Mouse (Mus musculus) midbrain, embryonic 11.5 days (tissue): ENCODE data around the gene Slc12a1. TPM values are rescaled to one million over a fixed set of nuclear protein-coding genes. Genes with fewer than 3 reads are reported as not detected.

ENCODE experiments used
- ATAC-seq: fragments of 200-750 bp; cut with Nextera tagmentation; 2 replicates; pipeline ENCODE4 v1.8.0; 2017; ENCODE audit warnings: moderate TSS enrichment, moderate library complexity; ENCODE audit not compliant: low FRiP score
- DNase-seq: peaks from one replicate; pipeline ENCODE4 v3.0.0; 2015; ENCODE audit warnings: low spot score; ENCODE audit errors: missing footprints
- H3K27ac ChIP-seq: fragments of 300-500 bp; sonication (generic); 2 replicates; pipeline ENCODE4 v1.5.1; 2014; ENCODE audit warnings: low read depth, low read length
- H3K27me3 ChIP-seq: fragments of 300-500 bp; sonication (generic); 2 replicates; pipeline ENCODE4 v1.6.1; 2014; ENCODE audit warnings: mild to moderate bottlenecking, low read length, moderate library complexity, mixed read lengths; ENCODE audit not compliant: control insufficient read depth, insufficient read depth
- H3K36me3 ChIP-seq: fragments of 300-500 bp; sonication (generic); 2 replicates; pipeline ENCODE4 v1.6.1; 2014; ENCODE audit warnings: mild to moderate bottlenecking, low read length, moderate library complexity, mixed read lengths; ENCODE audit not compliant: control insufficient read depth, insufficient read depth
- H3K4me1 ChIP-seq: fragments of 300-500 bp; sonication (generic); 2 replicates; pipeline ENCODE4 v1.6.1; 2014; ENCODE audit warnings: low read length; ENCODE audit not compliant: control insufficient read depth, insufficient read depth
- H3K4me2 ChIP-seq: fragments of 300-500 bp; sonication (generic); 2 replicates; pipeline ENCODE4 v1.6.1; 2014; ENCODE audit warnings: mild to moderate bottlenecking, moderate library complexity
- H3K4me3 ChIP-seq: fragments of 300-500 bp; sonication (generic); 2 replicates; pipeline ENCODE4 v1.5.1; 2014; ENCODE audit warnings: low read depth, low read length
- H3K9ac ChIP-seq: fragments of 300-500 bp; sonication (generic); 2 replicates; pipeline ENCODE4 v1.6.1; 2014; ENCODE audit warnings: low read length
- H3K9me3 ChIP-seq: fragments of 300-500 bp; sonication (generic); 2 replicates; pipeline ENCODE4 v1.6.1; 2016; ENCODE audit warnings: low read length; ENCODE audit not compliant: control insufficient read depth
- WGBS: fragments of 180-500 bp; shearing (Covaris S2); extraction: QIAGEN DNeasy Blood & Tissue Kit; methylation state at CpG from one replicate; pipeline ENCODE4 v1.1.7; 2014; 5-methylcytosine and 5-hydroxymethylcytosine counted together
- polyA plus RNA-seq: library from polyadenylated mRNA; unstranded; fragments of >200 nt; fragmentation: Nextera tagmentation; extraction: Ambion mirVana; gene quantifications from 2 replicates; pipeline ENCODE4 v1.2.1, GENCODE M21; 2014

Gene Slc12a1
- polyA plus RNA-seq, 1 experiment from 2014 or later, result 0.03 TPM

DNA sequence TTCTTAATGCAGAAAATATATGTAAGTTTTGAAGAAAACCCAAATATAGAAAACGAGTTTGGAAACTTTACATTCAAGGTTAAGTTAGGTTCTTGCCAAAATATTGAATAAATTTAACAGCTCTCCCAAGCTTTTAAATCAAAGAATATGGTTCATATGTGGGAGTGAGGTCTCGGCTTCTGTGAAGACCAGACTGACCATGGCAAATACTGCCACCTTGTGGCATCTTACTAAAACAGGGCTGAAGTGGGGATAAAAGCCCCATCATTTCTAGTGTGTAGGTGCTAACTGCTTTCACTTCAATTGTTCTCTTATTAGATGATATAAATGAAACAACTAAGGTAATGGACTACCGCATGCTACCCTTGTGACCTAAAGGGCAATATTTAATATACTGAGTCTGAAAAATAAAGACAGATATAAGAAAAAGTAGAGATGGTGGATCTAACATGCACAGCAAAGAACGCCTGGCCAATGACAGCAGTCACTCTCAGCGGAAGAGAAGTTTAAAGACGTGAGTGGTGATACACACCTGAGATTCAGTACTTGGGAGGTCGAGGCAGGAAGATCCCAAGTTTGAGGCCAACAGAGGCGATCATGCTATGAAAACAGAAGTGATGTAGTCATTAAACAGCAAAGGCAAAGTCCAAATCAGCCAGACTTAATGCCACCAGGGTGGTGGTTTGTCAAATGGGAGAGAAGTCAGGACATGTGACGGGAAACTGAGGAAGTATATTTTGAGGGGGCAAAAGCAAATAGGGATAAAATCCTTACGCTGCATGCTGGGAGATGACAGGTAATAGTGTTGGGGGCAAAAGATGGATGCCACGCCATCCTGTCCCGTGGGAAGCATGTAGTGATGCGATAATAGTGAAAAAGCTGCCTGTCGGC lies 107.2 kb downstream of the Slc12a1 start:
- no peaks in the 10 kb centered on the region for H3K4me1 ChIP-seq
- H3K27ac ChIP-seq, result no peak overlapping the region
- H3K9me3 ChIP-seq, result no peaks in the 10 kb centered on the region
- no peak overlapping the region for H3K4me2 ChIP-seq
- no peaks in the 10 kb centered on the region for H3K27me3 ChIP-seq
- WGBS, result 86% methylated on average over 14 of the region's 14 CpGs
- no peak overlapping the region for H3K4me3 ChIP-seq
- peaks cover 9% of the 10 kb centered on the region for H3K36me3 ChIP-seq
- ATAC-seq (no peak; the same call in 1 of the 2 replicates), DNase-seq (peak; percentile 85)
- no peak overlapping the region for H3K9ac ChIP-seq

DNA sequence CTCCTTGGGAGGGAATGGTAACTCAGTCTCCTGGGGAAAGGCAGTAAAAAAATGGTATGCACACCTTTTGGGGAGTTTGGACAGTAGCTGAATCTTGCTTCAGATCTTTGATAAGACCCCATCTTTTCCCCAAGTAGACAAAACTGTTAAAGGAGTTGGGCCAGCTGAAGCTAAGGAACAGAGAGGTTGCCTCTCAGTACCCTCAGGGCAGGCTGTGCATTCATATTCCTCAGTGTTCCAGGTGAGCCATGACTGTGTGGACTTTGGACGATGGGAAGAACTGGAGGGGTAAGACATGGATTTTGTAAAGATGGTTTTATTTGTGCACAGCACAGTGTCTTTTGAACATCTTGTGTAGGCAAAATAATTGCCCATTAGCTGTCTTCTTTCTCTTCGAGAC lies 108.0 kb downstream of the Slc12a1 start:
- DNase-seq (no peak), ATAC-seq (no peak)
- H3K4me2 ChIP-seq, result no peak overlapping the region
- 92% methylated on average over 2 of the region's 2 CpGs for WGBS
- no peak overlapping the region for H3K9ac ChIP-seq
- H3K9me3 ChIP-seq, result no peaks in the 10 kb centered on the region
- no peaks in the 10 kb centered on the region for H3K4me1 ChIP-seq
- H3K36me3 ChIP-seq, result peaks cover 7% of the 10 kb centered on the region
- no peak overlapping the region for H3K4me3 ChIP-seq
- H3K27me3 ChIP-seq, result no peaks in the 10 kb centered on the region
- no peak overlapping the region for H3K27ac ChIP-seq

DNA sequence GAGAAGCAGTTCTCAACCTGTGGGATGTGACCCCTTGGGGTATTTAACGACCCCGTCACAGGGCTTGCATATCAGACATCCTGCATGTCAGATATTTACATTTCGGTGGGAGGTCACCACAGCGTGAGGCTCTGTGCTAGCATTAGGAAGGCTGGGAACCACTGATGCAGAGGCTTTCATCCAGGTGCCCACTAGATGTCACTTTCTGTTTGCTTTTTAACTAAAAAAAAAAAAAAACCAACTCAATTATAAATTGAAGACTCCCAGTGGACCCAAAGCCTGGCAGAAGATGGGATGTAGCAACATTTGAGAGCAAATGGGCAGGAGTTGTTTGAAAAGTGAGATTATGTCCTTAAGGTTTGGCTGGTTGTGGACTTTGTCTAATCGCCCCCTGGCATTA lies 110.8 kb downstream of the Slc12a1 start:
- WGBS, result 23% methylated on average over 5 of the region's 5 CpGs
- no peak overlapping the region for H3K4me3 ChIP-seq
- no peaks in the 10 kb centered on the region for H3K9me3 ChIP-seq
- H3K27ac ChIP-seq, result no peak overlapping the region
- H3K4me1 ChIP-seq, result no peaks in the 10 kb centered on the region
- no peaks in the 10 kb centered on the region; the same call in 1 of the 2 replicates for H3K36me3 ChIP-seq
- no peak overlapping the region for H3K9ac ChIP-seq
- DNase-seq (no peak), ATAC-seq (no peak)
- no peak overlapping the region for H3K4me2 ChIP-seq
- no peaks in the 10 kb centered on the region for H3K27me3 ChIP-seq

DNA sequence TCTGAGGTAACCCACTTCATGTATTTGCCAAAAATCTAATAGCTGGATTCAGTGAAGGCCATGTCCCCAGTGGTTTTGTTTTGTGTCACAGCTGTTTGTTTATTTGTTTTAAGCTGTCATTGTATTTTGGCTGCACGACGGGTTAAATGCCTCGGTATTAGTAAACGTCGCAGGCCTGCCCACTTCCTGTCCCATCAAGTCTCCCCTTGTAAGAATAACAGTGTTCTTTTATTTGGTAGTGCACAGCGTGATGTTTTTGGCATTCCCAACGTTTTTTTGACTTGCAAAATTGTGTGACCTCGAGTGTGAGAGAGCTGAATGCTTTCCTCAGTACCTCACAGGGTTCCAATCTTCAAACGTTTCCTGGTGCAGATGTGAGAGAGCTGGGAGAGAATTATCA lies 111.4 kb downstream of the Slc12a1 start:
- DNase-seq, result no peak
- Histone ChIP-seq H3K4me3 (no peak overlapping the region), H3K36me3 (no peaks in the 10 kb centered on the region), H3K27ac (no peak overlapping the region), H3K4me2 (no peak overlapping the region), H3K9me3 (no peaks in the 10 kb centered on the region), H3K27me3 (no peaks in the 10 kb centered on the region), H3K9ac (no peak overlapping the region), H3K4me1 (no peaks in the 10 kb centered on the region)
- no peak for ATAC-seq
- WGBS, result 38% methylated on average over 9 of the region's 9 CpGs

DNA sequence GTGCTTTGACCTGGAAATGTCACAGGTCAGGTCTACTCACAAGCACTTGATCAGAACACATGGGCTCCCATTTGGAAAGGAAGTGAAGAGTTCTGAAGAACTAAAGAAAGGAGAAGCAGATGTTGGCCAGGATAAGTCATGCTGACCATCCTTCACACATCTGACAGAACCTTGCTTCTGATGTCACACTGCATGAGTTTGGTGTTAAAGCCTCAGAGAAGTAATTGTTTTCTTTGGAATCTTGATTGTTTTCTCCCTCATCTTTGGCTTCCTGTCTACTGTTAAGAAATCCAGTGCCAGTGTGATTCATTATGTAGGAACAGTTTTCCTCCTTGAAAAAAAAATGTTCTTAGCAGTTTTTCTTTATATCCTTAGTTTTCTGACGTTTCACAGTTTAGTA lies 116.6 kb downstream of the Slc12a1 start:
- ATAC-seq, result no peak
- Histone ChIP-seq H3K27ac (no peak overlapping the region), H3K9ac (no peak overlapping the region), H3K4me3 (no peak overlapping the region), H3K27me3 (no peaks in the 10 kb centered on the region), H3K4me1 (no peaks in the 10 kb centered on the region), H3K36me3 (no peaks in the 10 kb centered on the region), H3K4me2 (no peak overlapping the region), H3K9me3 (no peaks in the 10 kb centered on the region; the same call in 1 of the 2 replicates)
- 69% methylated on average over 1 of the region's 1 CpGs for WGBS
- no peak for DNase-seq

DNA sequence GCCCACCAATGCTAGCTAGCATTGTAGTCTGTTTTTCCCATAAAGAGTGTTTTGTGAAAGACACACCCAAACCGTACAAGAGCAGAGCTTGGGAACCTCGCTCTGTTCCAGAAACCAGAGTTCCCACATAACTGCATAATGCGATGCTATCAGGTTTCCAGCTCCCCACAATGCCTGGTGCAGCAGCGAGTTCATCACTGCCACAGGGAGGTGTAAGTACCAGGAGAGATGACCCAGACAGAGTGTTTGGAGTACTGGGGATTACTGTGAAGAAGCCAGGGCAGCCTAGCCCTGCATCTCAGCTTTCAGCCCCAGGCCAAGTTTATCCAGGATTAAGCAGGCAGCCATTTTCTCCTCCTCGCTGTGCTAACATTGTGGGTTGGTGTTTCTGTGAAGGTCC lies 123.3 kb downstream of the Slc12a1 start:
- Histone ChIP-seq H3K4me1 (no peaks in the 10 kb centered on the region), H3K4me2 (no peak overlapping the region), H3K4me3 (no peak overlapping the region), H3K9me3 (no peaks in the 10 kb centered on the region; the same call in 1 of the 2 replicates), H3K9ac (no peak overlapping the region), H3K36me3 (no peaks in the 10 kb centered on the region), H3K27me3 (no peaks in the 10 kb centered on the region), H3K27ac (no peak overlapping the region)
- DNase-seq (no peak), ATAC-seq (no peak)
- WGBS, result 63% methylated on average over 5 of the region's 5 CpGs

DNA sequence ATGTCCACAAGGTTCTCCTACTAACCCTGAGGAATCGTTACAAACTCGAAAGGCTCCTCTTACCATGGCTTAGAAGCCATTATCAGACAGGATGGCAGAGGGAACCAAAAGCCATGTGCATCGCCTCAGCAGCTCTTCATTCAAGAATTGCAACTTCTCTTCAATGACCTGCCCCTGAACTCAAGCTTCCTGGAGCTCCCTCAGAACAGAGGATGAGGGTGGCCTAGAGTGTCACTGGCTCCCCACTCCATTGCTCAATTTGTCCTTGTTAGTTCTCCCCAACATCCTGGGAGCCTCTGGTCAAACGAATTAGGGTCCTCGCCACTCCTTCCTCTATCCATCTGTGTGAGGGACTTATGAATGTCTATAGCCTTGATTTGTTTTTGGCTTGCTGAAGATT lies 124.4 kb downstream of the Slc12a1 start:
- no peak overlapping the region for H3K4me2 ChIP-seq
- H3K27ac ChIP-seq, result no peak overlapping the region
- no peak for DNase-seq
- H3K4me3 ChIP-seq, result no peak overlapping the region
- H3K4me1 ChIP-seq, result no peaks in the 10 kb centered on the region
- no peaks in the 10 kb centered on the region for H3K36me3 ChIP-seq
- H3K9me3 ChIP-seq, result no peaks in the 10 kb centered on the region
- no peak overlapping the region for H3K9ac ChIP-seq
- ATAC-seq, result no peak
- no peaks in the 10 kb centered on the region for H3K27me3 ChIP-seq
- 82% methylated on average over 5 of the region's 5 CpGs for WGBS

DNA sequence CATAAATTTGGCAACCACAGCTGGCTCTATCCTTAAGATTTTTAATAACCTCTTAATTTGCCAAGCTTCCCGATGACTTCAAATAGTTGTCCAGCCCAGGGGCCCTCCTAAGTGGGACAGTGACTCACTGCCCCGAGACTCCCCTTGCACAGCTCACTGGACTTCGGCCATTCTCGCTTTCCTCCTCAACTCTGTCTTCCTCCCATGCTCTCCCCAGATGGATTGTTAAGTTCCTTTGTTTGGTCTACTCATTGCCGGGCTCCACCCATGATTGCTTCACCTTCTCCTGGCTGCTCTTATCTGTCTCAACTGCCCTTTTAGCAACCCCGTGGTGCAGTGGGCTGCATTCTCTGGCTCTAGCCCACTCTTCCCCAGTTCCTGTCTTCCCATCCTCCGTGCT lies 126.2 kb downstream of the Slc12a1 start:
- DNase-seq (no peak), ATAC-seq (no peak)
- no peaks in the 10 kb centered on the region for H3K4me1 ChIP-seq
- H3K27ac ChIP-seq, result no peak overlapping the region
- no peak overlapping the region for H3K9ac ChIP-seq
- H3K9me3 ChIP-seq, result no peaks in the 10 kb centered on the region
- H3K36me3 ChIP-seq, result no peaks in the 10 kb centered on the region
- 73% methylated on average over 7 of the region's 7 CpGs for WGBS
- H3K4me2 ChIP-seq, result no peak overlapping the region
- H3K27me3 ChIP-seq, result no peaks in the 10 kb centered on the region
- no peak overlapping the region for H3K4me3 ChIP-seq
